9 mouse cellular contexts compared by ENCODE assay signal in the genomic region with DNA sequence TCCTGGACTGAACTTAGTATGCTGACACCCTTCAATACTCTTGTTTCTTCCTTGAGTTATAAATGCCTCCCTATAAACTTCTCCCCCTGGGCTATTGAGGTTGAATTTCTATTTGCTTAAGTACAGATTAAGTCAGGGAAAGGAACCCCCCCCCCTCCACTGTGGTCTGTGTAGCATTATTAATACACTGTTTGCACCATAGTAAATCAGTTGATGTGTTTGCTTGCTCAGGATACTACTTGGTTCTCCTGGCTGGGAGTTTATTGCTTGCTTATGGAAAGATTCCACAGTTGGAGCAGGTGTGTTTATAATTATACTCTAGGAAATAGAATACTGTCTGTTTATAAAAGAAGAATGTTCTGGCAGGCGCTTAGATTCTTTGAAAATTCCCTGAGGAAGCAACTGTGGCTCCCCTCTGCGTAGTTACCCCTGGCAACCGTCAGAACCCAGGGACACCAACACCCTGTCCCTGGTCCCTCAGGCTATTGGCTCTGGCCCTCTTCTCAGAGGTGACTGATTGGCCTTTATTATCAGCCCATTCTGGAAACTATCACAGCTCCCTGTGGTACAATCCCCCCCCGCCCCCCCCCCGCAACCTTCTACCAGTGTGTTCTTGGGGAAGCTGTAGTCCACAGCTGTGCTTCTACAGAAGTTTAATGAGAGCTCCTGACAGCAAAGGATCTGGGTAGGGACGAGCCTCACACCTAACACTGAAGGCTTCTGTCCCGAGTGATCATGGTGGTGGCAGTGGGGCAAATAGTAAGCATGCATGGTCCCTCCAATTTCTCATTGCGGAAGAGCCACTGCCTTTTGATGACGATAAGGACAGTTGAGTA.
DNase-seq lines count a peak whose midpoint lies in the region; ATAC-seq lines count a peak whose summit lies in the region.
"Had no signal": no experiment of that assay in that cellular context is flagged by ENCODE, and none has a peak within 500 bp of the region (broad histone marks: within the 10 kb centered on the region; RNA-seq: fewer than 3 reads in every experiment).

No protein-coding gene starts in this region.

- WGBS in heart, embryonic 12.5 days = 69% methylated on average over 9 of the region's 9 CpGs
- 59% methylated on average over 9 of the region's 9 CpGs for WGBS in forebrain, embryonic 16.5 days
- 43% methylated on average over 9 of the region's 9 CpGs for WGBS in limb, embryonic 15.5 days

- no peak for DNase-seq in heart, adult 8-10 months (ENCODE audit: low spot score)
- peak; percentile 48 for DNase-seq in brain, adult 2 months (ENCODE audit: low read depth, low spot score)
- DNase-seq in spleen, postnatal 10 days (ENCODE audit: low spot score in 2 of 2) = no peak
- DNase-seq in kidney, postnatal 10 days = no peak
- DNase-seq: kidney, adult 8-10 months had no signal

- no peak overlapping the region for H3K4me2 ChIP-seq in heart, embryonic 12.5 days
- H3K4me2 ChIP-seq in forebrain, embryonic 16.5 days (ENCODE audit: low read length) = no peak overlapping the region
- no peak overlapping the region for H3K4me2 ChIP-seq in limb, embryonic 15.5 days

- H3K4me1 ChIP-seq in heart, embryonic 12.5 days (replicated peaks) = peaks cover 13% of the 10 kb centered on the region; the same call in 1 of the 2 replicates
- peaks cover 15% of the 10 kb centered on the region for H3K4me1 ChIP-seq in forebrain, embryonic 16.5 days (replicated peaks; ENCODE audit: control insufficient read depth, insufficient read depth, low read length)
- peaks cover 16% of the 10 kb centered on the region for H3K4me1 ChIP-seq in limb, embryonic 15.5 days

- H3K9ac ChIP-seq in heart, embryonic 12.5 days = no peak overlapping the region
- no peak overlapping the region for H3K9ac ChIP-seq in forebrain, embryonic 16.5 days (replicated peaks; ENCODE audit: low read depth, low read length)
- H3K9ac ChIP-seq in limb, embryonic 15.5 days = no peak overlapping the region

- ATAC-seq in heart, embryonic 12.5 days (ENCODE audit: insufficient number of reproducible peaks, low FRiP score) = peak; percentile 44; the same call in 1 of the 2 replicates
- ATAC-seq in forebrain, embryonic 16.5 days = 0 out of 2 replicates have a peak, but pooled peaks have one; percentile 19
- 0 out of 2 replicates have a peak, but pooled peaks have one; percentile 64 for ATAC-seq in limb, embryonic 15.5 days (ENCODE audit: insufficient number of reproducible peaks, low FRiP score, low TSS enrichment, low read depth)
- no peak for ATAC-seq in frontal cortex, adult (ENCODE audit: low TSS enrichment)

- peaks cover 16% of the 10 kb centered on the region; the same call in 1 of the 2 replicates for H3K36me3 ChIP-seq in heart, embryonic 12.5 days
- H3K36me3 ChIP-seq in forebrain, embryonic 16.5 days (ENCODE audit: control insufficient read depth, insufficient read depth) = no peaks in the 10 kb centered on the region
- H3K36me3 ChIP-seq in limb, embryonic 15.5 days = no peaks in the 10 kb centered on the region

- H3K9me3 ChIP-seq in heart, embryonic 12.5 days (replicated peaks) = no peaks in the 10 kb centered on the region
- no peaks in the 10 kb centered on the region for H3K9me3 ChIP-seq in forebrain, embryonic 16.5 days (ENCODE audit: control insufficient read depth, low read length)
- H3K9me3 ChIP-seq in limb, embryonic 15.5 days = no peaks in the 10 kb centered on the region

- H3K4me3 ChIP-seq in heart, embryonic 12.5 days = no peak overlapping the region
- no peak overlapping the region for H3K4me3 ChIP-seq in forebrain, embryonic 16.5 days (replicated peaks; ENCODE audit: low read length)
- H3K4me3 ChIP-seq in limb, embryonic 15.5 days = no peak overlapping the region

- H3K27me3 ChIP-seq in heart, embryonic 12.5 days (replicated peaks) = no peaks in the 10 kb centered on the region
- no peaks in the 10 kb centered on the region for H3K27me3 ChIP-seq in forebrain, embryonic 16.5 days (replicated peaks; ENCODE audit: control insufficient read depth, insufficient read depth, low read length)
- H3K27me3 ChIP-seq in limb, embryonic 15.5 days = no peaks in the 10 kb centered on the region

- no peak overlapping the region for H3K27ac ChIP-seq in heart, embryonic 12.5 days (ENCODE audit: poor library complexity, severe bottlenecking)
- no peak overlapping the region for H3K27ac ChIP-seq in forebrain, embryonic 16.5 days (ENCODE audit: low read length)
- H3K27ac ChIP-seq in limb, embryonic 15.5 days = no peak overlapping the region
